Comparison of ENCODE assay signal across 10 mouse cellular contexts in genomic region chr10:3466135-3466626, GRCm38 (mm10).
"Had no signal": no experiment of that assay in that cellular context is flagged by ENCODE, and none has a peak within 500 bp of the region (broad histone marks: within the 10 kb centered on the region; RNA-seq: fewer than 3 reads in every experiment).

No protein-coding gene starts in this region.

- H3K36me3 ChIP-seq: kidney, embryonic 15.5 days; limb, embryonic 15.5 days; liver, embryonic 12.5 days; lung, embryonic 15.5 days; midbrain, embryonic 12.5 days had no signal

- DNase-seq: kidney, postnatal 14 days; right cerebral cortex, postnatal 25 days; thymus, postnatal 4 days had no signal

- H3K27me3 ChIP-seq: kidney, embryonic 15.5 days; limb, embryonic 15.5 days; liver, embryonic 12.5 days; lung, embryonic 15.5 days; midbrain, embryonic 12.5 days had no signal

- H3K4me2 ChIP-seq: kidney, embryonic 15.5 days; limb, embryonic 15.5 days; liver, embryonic 12.5 days; lung, embryonic 15.5 days; midbrain, embryonic 12.5 days had no signal

- H3K4me3 ChIP-seq: kidney, embryonic 15.5 days; left cerebral cortex, adult 2 months; limb, embryonic 15.5 days; liver, embryonic 12.5 days; lung, embryonic 15.5 days; midbrain, embryonic 12.5 days had no signal

- ATAC-seq: liver, embryonic 12.5 days; midbrain, embryonic 16.5 days had no signal
